Mouse (Mus musculus): ENCODE results near the gene Atox1.
A peak's percentile ranks its signal among the peaks of the same experiment; 100 is the strongest.
"Not testable (repeated sequence)": the region's sequence is repeated elsewhere in the genome, so short reads cannot be mapped to it uniquely, and the experiment has no call there.

Atox1 gene

DNA sequence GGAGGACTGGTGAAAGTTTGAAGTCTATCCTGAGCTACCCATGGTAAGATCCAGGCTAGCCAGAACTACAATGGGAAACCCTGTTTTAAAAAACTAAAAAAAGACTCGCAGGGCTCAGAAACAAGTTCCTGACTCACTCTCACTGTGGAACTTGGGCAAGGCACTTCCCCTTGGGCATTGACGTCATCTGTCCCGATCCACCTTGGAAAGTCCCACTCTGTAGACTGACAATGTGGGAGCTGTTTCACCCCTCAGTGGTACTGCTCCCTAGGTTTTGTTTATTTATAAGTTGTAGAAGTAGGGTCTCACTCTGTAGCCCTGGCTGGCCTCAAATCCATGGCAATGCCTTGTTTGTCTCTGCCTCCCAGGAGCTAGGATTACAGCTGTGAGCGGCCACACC lies 7.4 kb downstream of the Atox1 start:
- DNase-seq (ENCODE audit: low spot score in 2 of 2): no peak

DNA sequence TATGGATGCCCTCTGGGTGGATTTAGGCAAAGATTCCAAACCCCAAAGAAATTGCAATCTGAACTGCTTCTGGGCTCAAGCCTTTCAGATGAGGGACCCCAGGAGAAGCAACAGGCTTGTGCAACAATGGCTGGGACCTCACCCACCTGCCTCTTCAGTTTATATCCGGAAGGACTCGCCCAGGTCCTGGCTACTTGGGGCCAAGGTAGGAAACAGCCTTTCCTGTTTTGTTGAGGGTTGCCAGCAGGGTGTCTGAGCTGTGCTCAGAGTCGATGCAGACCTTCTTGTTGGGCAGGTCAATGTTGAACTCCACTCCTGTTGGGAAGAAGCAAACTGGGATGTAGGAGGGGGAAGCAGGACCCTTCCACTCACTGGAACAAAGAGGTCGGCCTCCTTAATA lies 10.7 kb downstream of the Atox1 start:
- DNase-seq (ENCODE audit: low spot score in 2 of 2): no peak

DNA sequence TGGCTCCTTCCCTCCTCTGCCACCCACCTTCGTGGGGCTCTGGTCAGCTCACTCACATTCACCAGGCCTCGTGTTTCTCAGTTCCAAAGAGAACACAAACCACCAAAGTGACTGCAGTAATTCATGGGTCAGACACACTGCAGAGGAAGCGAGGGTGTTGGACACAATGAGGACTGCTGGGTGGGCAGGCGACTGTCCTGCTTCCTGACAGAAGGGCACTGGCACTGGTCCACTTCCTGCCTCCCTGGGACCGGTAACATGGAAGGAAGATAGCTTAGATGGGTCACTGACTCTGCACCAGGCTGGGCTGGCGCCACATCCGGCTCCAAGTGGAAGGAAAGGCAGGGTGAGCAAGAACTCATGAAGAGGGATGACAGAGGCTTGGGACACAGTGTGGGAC lies 11.5 kb downstream of the Atox1 start:
- DNase-seq (ENCODE audit: low spot score in 2 of 2): no peak

DNA sequence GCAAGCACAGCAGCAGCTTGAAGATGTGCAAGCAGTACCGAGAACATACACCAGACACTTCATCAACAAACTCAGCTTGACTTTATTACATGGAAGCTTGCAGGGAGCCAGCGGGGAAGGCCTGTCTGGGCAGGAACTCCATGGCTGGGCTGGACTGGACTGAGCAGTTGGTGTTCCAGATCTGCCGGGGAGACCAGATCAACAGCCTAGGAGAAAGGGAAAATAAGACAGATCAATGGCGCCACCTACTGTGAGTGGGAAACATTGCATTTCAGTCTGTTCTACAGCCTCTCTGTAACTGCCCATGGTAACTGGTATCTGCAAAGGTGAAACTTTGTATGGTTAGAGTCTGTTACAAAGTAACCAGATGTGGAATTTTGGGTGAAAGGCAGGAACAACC lies 14.5 kb downstream of the Atox1 start:
- DNase-seq (ENCODE audit: low spot score in 2 of 2): peak; percentile 59 to 81

DNA sequence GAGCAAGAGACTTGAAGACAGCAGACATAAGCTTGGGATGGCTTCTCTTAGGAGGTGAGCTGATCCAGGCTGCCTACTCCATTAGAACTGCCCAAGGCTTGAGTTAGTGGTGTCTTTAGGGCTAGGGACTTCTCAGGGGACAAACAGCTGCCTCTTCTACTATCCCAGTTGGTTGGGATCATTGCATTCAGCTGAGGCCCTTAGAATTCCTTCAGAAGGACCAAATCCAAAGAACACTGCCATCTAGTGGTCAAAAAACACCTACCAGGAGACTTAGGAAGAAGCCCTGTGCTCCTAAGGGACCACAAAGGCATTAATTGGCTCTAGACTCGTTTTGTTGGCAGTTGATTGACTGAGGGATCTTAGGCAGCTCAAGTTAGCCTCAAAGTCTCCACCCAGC lies 16.3 kb downstream of the Atox1 start:
- no peak for DNase-seq (ENCODE audit: low spot score in 2 of 2)

DNA sequence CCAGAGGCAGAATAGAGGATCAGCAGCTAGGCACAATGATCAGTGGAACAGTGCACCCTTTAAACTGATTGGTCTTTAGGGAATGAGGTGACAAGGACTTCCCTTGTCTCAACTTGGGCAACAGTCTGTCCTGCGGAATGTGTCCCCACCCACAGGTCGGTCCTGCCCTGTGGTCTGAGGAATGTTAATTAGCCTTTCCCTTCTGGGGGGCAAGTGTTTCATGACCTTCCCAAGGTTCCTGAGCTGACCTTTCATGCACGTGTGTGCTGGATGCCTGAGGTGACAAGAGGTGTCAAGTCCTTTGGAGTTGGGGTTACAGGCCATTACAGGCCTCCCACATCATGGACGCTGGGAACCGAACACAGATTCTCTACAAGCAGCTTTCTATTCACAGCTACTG lies 21.3 kb downstream of the Atox1 start:
- no peak for DNase-seq (ENCODE audit: low spot score in 2 of 2)

DNA sequence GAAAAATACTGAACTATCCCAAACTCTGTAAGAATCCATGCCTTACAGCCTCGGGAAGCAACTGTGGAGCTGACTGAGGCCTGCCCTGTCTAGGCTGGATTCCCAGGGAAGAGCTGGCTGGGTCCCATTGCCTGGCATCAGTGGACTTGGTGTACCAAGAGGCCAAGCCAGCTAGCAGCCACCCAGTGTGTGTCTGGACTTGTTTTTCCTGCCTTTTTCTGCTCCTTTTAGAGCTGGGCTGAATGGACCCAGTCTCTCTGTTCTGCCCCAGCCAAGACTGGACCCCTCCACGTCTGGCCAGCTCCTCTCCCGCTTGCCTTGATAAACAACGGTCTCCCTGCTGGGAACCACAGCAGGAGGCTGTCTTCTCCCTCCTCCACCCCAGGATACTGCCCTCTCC lies 23.0 kb downstream of the Atox1 start:
- DNase-seq (ENCODE audit: low spot score in 2 of 2): no peak

DNA sequence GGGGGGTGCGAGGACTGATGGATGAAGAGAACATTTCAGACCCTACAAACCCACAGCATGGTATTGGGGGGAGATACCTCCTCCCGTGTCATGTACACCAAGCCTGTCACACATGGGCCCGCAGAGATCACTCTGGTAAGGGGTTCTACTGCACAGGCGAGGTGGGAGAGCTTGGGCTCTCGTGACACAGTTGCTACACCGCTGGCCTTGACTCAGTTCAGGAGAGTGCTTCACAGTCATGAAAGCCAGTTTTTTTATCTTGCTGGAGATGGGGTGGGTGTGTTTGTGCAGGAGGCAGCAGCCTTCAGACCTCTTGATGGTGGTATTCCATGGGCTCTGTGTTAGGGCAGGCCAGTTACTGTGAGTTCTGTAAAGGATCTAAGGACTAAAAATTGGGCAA lies 24.9 kb downstream of the Atox1 start:
- DNase-seq (ENCODE audit: low spot score in 2 of 2): no peak

DNA sequence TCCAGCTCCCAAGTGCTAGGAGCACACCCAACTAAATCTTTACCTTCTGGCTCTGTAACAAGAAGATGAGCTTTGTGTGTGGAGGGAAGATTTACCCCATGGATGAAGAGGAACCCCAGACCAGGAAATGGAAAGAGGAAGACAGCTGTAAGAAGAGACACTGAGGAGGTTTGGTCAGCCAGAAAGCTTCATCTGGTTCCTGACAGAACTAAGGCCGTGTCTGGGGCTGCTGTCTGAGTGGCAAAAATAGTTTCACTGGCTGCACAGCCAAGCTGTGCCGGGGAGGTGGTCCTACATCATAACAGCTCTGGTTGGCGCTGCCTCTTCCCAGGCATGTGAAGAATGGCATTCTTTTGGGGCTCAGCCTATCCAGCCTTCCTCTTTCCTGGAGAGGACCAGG lies 28.1 kb downstream of the Atox1 start:
- no peak for DNase-seq (ENCODE audit: low spot score in 2 of 2)

DNA sequence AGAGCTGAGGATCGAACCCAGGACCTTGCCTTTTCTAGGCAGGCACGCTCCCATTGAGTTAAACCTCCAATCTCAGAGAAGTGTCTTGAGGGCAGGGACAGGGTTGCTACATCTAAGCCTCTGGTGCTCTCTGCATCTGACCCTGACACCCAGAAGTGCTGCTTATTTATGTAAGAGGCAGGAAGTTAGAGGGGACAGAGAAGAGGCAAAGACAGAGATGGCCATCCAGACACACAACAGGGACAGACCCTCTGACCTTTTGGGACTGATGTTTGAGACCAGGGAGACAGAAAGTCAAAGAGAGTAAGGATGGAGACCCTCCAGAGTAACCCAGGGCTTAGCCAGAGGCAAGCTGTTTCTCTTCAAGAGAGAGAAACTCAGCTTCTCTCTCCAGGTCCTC lies 31.1 kb downstream of the Atox1 start:
- DNase-seq (ENCODE audit: low spot score in 2 of 2): no peak

DNA sequence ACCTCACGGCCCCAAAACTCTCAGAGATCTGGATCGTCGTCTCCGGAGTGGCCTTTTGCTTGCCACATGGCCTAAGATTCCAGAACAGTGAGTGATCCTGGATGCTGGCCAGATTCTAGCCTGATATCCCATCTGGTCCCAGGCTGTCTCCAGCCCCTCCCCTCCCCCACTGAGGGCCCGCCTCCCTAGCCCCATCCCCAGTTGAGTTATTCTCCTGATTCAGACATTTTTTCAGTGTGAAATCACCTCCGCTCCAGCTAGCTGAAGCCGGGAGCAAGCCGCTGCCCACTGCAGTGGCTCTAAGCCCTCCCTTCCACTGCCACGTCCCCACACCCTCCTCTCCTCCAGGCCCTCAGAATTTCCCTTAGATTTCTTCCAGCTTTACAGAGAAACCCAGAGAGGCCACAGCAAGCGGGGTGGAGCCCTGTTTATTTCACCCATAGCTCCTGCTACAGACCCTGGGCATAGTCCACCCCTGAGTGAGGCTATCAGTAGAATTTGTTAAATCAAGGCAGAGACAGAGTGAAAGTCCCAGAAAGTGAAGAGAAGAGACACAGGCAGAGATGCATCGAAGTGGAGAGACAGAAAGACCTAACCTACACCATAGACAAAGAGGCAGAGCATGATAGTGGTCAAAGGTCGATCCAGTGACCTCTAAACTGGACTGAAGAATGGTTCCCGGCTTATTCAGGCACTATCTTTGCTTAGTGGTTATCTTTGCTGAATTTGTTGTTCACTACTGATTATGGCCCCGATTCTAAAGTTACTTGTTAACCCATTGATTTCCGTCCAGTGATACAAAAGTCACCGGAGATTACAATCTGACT lies 32.6 kb downstream of the Atox1 start:
- DNase-seq (ENCODE audit: low spot score in 2 of 2): peak in 1 of 2 experiments; percentile 37

DNA sequence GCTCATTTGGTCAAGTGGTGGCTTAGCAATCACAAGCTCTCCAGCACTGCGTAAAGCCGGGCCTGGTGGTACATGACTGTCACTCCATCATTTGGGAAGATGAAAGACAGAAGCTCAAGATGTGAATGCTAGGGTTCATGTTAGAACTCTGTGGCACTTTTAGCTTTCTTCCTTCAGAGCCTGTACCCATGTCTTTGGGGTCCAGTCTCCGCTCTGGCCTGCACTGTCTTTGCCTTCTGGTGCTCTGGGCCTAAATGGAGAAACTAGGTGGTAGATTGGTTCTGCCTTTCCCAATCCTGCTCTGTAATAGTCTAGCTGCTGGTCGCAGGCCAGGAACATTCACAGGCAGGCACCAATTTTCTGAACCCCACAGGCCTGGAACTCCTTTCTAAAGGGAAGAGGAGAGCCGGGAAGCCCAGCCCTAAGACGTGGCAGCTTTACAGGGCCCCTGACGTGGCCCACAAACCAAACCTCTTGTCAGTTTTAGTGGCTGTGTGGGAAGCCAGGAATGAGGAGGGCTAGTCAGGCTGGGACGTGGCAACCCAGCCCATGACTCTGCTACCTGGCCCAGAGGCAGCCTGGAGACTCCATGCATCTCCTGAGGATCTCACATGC lies 36.2 kb downstream of the Atox1 start:
- no peak for DNase-seq (ENCODE audit: low spot score in 2 of 2)

DNA sequence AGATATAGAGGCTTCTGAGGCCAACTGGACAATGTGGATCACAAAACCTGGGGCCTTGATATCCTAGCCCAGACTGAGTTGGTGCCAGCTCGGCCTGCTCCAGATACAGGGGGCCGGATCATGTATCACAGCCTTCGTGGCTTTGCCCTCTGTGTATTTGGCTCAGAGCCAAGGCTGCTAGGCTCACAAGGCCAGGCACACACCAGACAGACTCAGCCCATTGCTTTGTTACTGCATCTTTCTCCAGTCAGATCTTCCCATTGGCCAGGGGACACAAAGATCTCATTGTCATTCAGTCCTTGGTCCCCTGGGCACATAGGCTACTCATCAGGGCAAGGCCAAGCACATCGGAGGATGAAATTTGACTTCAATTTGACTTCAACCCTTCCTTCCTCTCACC lies 37.3 kb downstream of the Atox1 start:
- DNase-seq (ENCODE audit: low spot score in 2 of 2): no peak

DNA sequence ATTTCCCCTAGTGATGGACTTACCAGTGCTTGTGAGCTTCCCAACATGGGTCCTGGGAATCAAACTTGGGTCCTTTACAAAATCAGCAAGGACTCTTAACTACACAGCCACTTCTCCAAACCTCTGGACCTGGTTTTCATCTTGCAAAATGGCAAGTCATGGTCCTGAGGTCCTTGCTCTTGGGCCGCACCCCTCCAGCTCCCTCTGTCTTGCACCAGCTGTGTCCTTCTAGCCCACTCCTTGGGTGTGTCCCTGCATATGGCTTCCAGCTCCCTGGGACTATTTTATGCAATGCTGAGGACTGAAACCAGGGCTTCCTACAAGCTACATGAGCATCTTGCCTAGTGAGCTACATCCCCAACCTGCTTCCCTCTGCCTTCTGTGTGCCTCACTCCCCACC lies 38.1 kb downstream of the Atox1 start, which contains the start of gene Sparc:
Gene Sparc (minus strand): TSS at position 206 of the 400 bp plus-strand sequence.
- DNase-seq (ENCODE audit: low spot score in 2 of 2): no peak

DNA sequence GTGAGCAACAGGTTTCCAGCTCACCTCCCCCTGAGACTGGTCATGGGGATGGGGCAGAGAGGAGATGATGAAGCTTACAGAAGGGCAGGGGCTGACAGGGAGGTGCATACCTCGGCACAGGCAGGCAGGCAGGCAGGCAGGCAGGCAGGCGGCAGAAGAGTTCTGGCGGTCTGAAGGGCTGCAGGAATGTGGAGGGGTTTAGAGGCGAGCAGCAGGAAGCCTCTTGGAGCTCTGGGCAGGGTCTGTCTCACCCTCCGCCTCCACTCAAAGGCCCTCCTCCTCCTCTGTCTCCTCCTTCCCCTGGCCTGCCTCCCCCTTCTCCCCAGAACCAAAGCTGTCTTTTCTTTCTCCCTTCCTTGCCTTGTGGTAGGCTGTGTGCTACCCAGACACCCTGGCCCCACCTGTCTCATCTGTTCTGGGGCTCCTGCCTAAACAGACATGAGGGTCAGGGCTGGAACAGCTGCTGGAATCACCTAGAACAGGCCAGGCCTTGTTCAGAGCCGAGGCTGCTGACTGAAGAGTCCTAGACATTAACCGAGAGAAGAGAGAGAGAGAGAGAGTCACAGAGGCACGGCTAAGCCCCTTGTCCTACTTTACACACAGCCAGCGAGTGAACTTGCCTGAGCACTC lies 41.2 kb downstream of the Atox1 start:
- DNase-seq (ENCODE audit: low spot score in 2 of 2): no peak

DNA sequence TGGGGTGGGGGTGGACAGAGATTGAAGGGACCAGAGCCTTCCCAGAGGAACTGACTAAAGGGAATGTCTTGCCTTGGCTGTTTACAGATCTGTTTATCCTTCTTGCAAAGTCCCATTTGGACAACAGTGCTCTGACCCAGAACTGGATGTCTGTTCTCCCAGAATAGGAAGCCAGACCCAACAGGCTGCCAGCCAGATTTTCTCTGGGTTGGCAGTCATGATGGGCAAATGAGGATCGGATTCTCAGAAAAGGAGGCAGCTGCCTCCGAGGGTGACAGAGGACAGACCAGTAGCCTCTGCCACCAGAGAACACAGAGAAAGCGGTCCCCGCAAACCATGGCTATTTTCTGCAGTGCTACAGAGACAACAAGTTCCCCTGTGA lies 41.8 kb downstream of the Atox1 start:
- no peak for DNase-seq (ENCODE audit: low spot score in 2 of 2)

DNA sequence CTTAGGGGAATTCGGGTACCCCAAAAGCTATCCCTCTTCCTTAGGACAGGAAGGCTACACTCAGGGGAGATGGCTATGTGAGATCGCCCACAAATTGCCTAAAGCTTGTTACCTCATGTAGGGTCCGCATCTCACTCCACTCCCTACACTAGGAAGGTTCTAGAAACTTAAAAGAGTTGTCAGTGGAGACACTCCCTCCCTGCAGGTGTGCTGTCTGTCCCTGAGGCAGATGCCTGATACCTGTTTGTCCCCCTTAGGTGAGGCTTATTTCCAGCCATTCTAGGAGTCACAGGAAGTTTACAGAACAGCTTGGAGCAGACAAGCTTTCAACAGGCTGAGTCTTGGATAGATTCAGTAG lies 42.4 kb downstream of the Atox1 start:
- no peak for DNase-seq (ENCODE audit: low spot score in 2 of 2)

DNA sequence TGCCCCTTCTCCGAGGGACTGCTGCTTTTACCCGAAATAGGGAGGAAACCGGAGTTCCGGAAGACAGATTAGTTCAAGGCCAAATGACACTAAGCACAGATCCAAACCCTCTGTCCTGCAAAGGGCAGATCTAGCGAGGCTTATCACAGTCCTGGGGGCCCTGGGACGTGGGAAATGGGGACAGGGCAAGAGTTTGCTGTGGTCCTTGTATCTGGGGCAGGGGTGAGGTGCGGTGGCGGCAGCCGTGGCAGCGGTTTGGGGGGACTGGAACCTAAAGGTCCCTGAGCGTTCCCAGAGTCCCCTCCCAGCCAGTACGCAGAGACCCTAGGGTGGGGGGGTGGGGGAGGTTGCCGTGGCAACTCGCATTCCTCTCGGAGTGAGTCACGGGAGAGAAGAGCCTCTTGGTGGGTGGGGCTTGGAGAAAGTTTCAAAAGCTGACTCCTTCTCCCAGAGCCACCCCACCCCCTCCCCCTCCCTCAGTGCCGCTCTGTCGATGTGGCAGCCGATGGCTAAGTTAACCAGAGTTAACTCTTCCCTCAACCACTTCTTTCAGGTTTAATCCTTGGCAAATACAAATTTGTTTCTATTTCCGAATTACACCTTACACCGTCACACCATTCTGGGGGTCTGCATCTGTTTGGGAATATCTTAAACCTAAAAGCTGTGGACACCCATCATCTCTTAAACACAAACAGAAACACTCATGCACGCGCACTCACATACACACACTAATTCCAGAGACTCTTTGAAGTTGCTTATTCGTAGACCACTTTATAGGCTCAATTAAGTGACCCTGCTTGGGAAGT lies 42.9 kb downstream of the Atox1 start:
- DNase-seq (ENCODE audit: low spot score in 2 of 2): no peak

DNA sequence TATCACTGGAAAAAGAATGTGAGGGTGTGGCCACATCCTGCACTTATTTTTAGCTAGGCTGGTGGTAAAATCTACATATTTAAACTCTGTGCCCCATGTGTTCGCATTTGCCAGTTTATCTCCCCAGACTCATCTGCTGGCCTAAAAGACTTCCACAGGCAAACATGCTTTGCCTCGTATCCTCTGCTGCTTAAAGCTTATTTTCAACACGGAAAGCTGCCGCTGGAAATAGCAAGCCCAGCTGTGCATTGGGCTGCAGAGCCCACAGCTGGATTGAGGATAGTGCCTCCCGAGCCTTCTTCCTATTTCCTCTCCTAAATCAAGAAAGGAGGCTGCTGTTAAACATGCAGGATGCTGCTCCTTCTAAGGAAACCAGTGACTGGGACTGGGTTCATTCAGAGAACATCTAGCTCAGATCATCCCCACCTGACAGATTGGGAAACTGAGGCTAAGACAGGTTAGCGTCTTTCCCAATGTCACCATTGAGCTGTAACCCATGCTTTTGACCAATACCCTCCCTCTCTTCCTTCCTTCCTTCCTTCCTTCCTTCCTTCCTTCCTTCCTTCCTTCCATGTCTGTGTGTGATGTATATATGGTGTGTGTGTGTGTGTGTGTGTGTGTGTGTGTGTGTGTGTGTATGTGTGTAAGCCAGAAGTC lies 44.3 kb downstream of the Atox1 start:
- no peak for DNase-seq (ENCODE audit: low spot score in 2 of 2)

DNA sequence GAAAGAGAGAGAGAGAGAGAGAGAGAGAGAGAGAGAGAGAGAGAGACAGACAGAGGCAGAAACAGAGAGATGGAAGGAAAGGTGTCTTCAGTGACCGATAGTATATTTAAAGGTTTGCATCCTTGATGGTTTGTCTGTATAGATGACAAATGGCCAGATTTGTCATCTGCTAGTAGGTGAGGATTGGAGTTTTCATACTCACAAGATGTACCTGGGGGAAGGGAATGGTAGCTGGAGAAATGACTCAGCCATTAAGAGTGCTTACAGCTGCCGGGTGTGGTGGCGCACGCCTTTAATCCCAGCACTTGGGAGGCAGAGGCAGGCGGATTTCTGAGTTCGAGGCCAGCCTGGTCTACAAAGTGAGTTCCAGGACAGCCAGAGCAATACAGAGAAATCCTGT lies 45.3 kb downstream of the Atox1 start:
- not testable (repeated sequence) for DNase-seq (ENCODE audit: low spot score in 2 of 2)

DNA sequence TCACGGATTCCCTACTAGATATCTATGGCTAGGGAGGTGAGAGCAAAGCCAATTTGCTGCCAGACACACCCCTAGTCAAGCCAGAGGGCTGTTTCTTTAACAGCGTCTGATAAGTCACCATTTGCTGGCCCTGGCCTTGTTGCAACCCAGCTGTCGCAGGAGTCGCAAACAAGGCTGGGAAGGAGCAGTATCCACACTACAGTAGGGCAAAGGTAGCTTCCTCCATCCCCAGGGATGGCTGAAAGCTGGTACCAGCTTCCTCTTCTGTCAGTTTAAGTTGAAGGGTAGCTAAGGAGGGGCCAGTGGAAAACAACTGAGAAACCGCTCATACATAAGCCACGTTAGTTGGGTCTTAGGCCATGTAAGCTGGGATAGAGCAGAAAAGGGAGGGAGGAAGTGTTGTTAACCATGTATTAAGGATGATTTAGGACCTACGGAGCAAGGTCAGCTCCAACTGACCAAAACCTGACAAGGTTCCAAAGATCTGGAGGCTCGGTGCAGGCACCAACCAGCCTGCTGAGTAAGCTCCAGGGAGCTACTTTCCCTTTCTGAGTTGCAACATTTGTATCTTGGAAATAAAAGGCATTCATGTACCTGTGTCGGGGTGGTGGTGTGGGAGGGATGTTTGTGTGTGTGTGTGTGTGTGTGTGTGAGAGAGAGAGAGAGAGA lies 45.9 kb downstream of the Atox1 start:
- no peak for DNase-seq (ENCODE audit: low spot score in 2 of 2)
